Mouse (Mus musculus) ES-Bruce4 (cell line): ENCODE data around the gene Pgbd5. TPM values are rescaled to one million over a fixed set of nuclear protein-coding genes. Genes with fewer than 3 reads are reported as not detected.

Experiments
- H3K27ac ChIP-seq: 2 replicates; pipeline ENCODE4 v1.5.1; 2012; ENCODE audit warnings: low read length, inconsistent platforms; ENCODE audit not compliant: insufficient read depth
- H3K27me3 ChIP-seq: 2 replicates; pipeline ENCODE4 v1.6.1; 2012; ENCODE audit warnings: mild to moderate bottlenecking, low read length, inconsistent platforms; ENCODE audit not compliant: control insufficient read depth, poor library complexity, insufficient read depth, severe bottlenecking
- H3K36me3 ChIP-seq: 2 replicates; pipeline ENCODE4 v1.6.1; 2012; ENCODE audit warnings: inconsistent platforms, mild to moderate bottlenecking, low read length, moderate library complexity; ENCODE audit not compliant: control insufficient read depth, poor library complexity, insufficient read depth, severe bottlenecking
- H3K4me1 ChIP-seq: one replicate; pipeline ENCODE4 v1.8.1; 2011; ENCODE audit warnings: low read length; ENCODE audit not compliant: control insufficient read depth, insufficient read depth
- H3K4me3 ChIP-seq: 2 replicates; pipeline ENCODE4 v1.5.1; 2011; ENCODE audit warnings: low read depth, mild to moderate bottlenecking, low read length
- H3K9ac ChIP-seq: 2 replicates; pipeline ENCODE4 v1.6.1; 2012; ENCODE audit warnings: low read depth, mild to moderate bottlenecking, inconsistent platforms; ENCODE audit not compliant: poor library complexity, severe bottlenecking
- H3K9me3 ChIP-seq: replicated peaks from 2 replicates; pipeline ENCODE4 v1.6.1; 2012; ENCODE audit warnings: mild to moderate bottlenecking, low read length, inconsistent platforms; ENCODE audit not compliant: control insufficient read depth, poor library complexity, insufficient read depth, severe bottlenecking
- CTCF ChIP-seq: IDR thresholded peaks from one replicate; pipeline ENCODE4 v1.8.1; 2011; ENCODE audit warnings: low read depth, low read length
- EP300 ChIP-seq: IDR thresholded peaks from 2 replicates; pipeline ENCODE4 v1.6.1; 2011; ENCODE audit warnings: low read depth, low read length; ENCODE audit not compliant: insufficient read depth
- POLR2A ChIP-seq: IDR thresholded peaks from one replicate; pipeline ENCODE4 v1.8.1; 2011; ENCODE audit warnings: low read length; ENCODE audit not compliant: insufficient read depth
- polyA plus RNA-seq: library from polyadenylated mRNA; stranded (reverse); fragments of >200 nt; gene quantifications from 2 replicates; pipeline ENCODE4 v1.2.4, GENCODE M21; 2011; ENCODE audit warnings: low read depth; ENCODE audit not compliant: missing spikeins, insufficient read depth, insufficient read length

Gene Pgbd5
- polyA plus RNA-seq, 1 experiment, result 4.0 TPM

- no peak for TF ChIP-seq POLR2A
- Histone ChIP-seq H3K36me3 (no peaks in the 10 kb centered on the region), H3K9me3 (no peaks in the 10 kb centered on the region), H3K4me3 (no peak overlapping the region), H3K9ac (no peak overlapping the region), H3K4me1 (no peaks in the 10 kb centered on the region), H3K27me3 (no peaks in the 10 kb centered on the region), H3K27ac (no peak overlapping the region)
These were observed 78.5 kb downstream of the Pgbd5 start for GRCm38 (mm10) chr8:124360911-124361310.

GRCm38 (mm10) chr8:124351636-124352035 is 87.8 kb downstream of the Pgbd5 start:
- Histone ChIP-seq H3K27me3 (no peaks in the 10 kb centered on the region), H3K27ac (no peak overlapping the region), H3K36me3 (no peaks in the 10 kb centered on the region), H3K4me1 (no peaks in the 10 kb centered on the region), H3K9ac (no peak overlapping the region), H3K4me3 (no peak overlapping the region), H3K9me3 (no peaks in the 10 kb centered on the region)
- TF ChIP-seq EP300 (no peak), CTCF (peak; percentile 22), POLR2A (no peak)

GRCm38 (mm10) chr8:124349663-124350062 is 89.8 kb downstream of the Pgbd5 start:
- no peak overlapping the region for H3K4me3 ChIP-seq
- H3K9ac ChIP-seq, result no peak overlapping the region
- no peaks in the 10 kb centered on the region for H3K9me3 ChIP-seq
- TF ChIP-seq EP300 (no peak), CTCF (peak; percentile 98)
- H3K36me3 ChIP-seq, result no peaks in the 10 kb centered on the region
- H3K4me1 ChIP-seq, result no peaks in the 10 kb centered on the region
- H3K27ac ChIP-seq, result no peak overlapping the region
- H3K27me3 ChIP-seq, result no peaks in the 10 kb centered on the region

GRCm38 (mm10) chr8:124348087-124348486 is 91.4 kb downstream of the Pgbd5 start:
- H3K27ac ChIP-seq, result no peak overlapping the region
- no peaks in the 10 kb centered on the region for H3K27me3 ChIP-seq
- H3K4me3 ChIP-seq, result no peak overlapping the region
- H3K9me3 ChIP-seq, result no peaks in the 10 kb centered on the region
- 0 out of 2 replicates have a peak, but pooled peaks cover 3% of the 10 kb centered on the region for H3K36me3 ChIP-seq
- no peak for TF ChIP-seq EP300
- no peak for TF ChIP-seq POLR2A
- TF ChIP-seq CTCF, result no peak
- no peak overlapping the region for H3K9ac ChIP-seq
- H3K4me1 ChIP-seq, result no peaks in the 10 kb centered on the region

- Histone ChIP-seq H3K27ac (no peak overlapping the region), H3K9ac (no peak overlapping the region), H3K4me1 (no peaks in the 10 kb centered on the region), H3K9me3 (no peaks in the 10 kb centered on the region), H3K27me3 (no peaks in the 10 kb centered on the region), H3K4me3 (no peak overlapping the region), H3K36me3 (0 out of 2 replicates have a peak, but pooled peaks cover 3% of the 10 kb centered on the region)
- TF ChIP-seq POLR2A, result no peak
- TF ChIP-seq CTCF, result peak; percentile 97
- 0 out of 2 replicates have a peak, but pooled peaks have one; percentile 12 for TF ChIP-seq EP300
These were observed 92.5 kb downstream of the Pgbd5 start for GRCm38 (mm10) chr8:124346852-124347523.

GRCm38 (mm10) chr8:124345098-124345497 is 94.4 kb downstream of the Pgbd5 start:
- Histone ChIP-seq H3K27ac (no peak overlapping the region), H3K4me1 (no peaks in the 10 kb centered on the region), H3K9me3 (no peaks in the 10 kb centered on the region), H3K9ac (no peak overlapping the region), H3K4me3 (no peak overlapping the region), H3K27me3 (no peaks in the 10 kb centered on the region), H3K36me3 (0 out of 2 replicates have a peak, but pooled peaks cover 3% of the 10 kb centered on the region)
- TF ChIP-seq EP300, result no peak
- TF ChIP-seq CTCF, result no peak
- no peak for TF ChIP-seq POLR2A
